ENCODE assay signal across 15 mouse cellular contexts in genomic region chr3:9352251-9352650, GRCm38 (mm10).
"Had no signal": no experiment of that assay in that cellular context is flagged by ENCODE, and none has a peak within 500 bp of the region (broad histone marks: within the 10 kb centered on the region; RNA-seq: fewer than 3 reads in every experiment).

No protein-coding gene starts in this region.

- H3K4me3 ChIP-seq: kidney, embryonic 15.5 days; left cerebral cortex, adult 2 months; limb, embryonic 10.5 days; liver, embryonic 13.5 days; midbrain, embryonic 13.5 days; neural tube, embryonic 15.5 days had no signal

- H3K27me3 ChIP-seq: kidney, embryonic 15.5 days had no signal

- H3K27ac ChIP-seq: kidney, embryonic 15.5 days; left cerebral cortex, adult 2 months; limb, embryonic 10.5 days; liver, embryonic 13.5 days; midbrain, embryonic 13.5 days; neural tube, embryonic 15.5 days had no signal

- ATAC-seq: lung, postnatal 0 days; midbrain, embryonic 13.5 days had no signal

- H3K36me3 ChIP-seq: kidney, embryonic 15.5 days; limb, embryonic 10.5 days; liver, embryonic 13.5 days; midbrain, embryonic 13.5 days; neural tube, embryonic 15.5 days had no signal

- H3K4me2 ChIP-seq: kidney, embryonic 15.5 days; liver, embryonic 13.5 days; midbrain, embryonic 13.5 days; neural tube, embryonic 15.5 days had no signal

- DNase-seq: kidney, adult 11 months; kidney, postnatal 14 days; liver, embryonic 13.5 days; lung, adult 2 months; lung, postnatal 36 days; right cerebral cortex, adult 18-20 months; right cerebral cortex, postnatal 25 days; thymus, adult 18-20 months; thymus, postnatal 36 days had no signal

- H3K9ac ChIP-seq: kidney, embryonic 15.5 days; liver, embryonic 13.5 days; midbrain, embryonic 13.5 days; neural tube, embryonic 15.5 days had no signal

- H3K9me3 ChIP-seq: kidney, embryonic 15.5 days; limb, embryonic 10.5 days; liver, embryonic 13.5 days; midbrain, embryonic 13.5 days; neural tube, embryonic 15.5 days had no signal
